Mouse (Mus musculus): ENCODE measurements around the gene Pgrmc2. TPM values are rescaled to one million over a fixed set of nuclear protein-coding genes. Genes with fewer than 3 reads are reported as not detected.

Gene Pgrmc2
- polyA plus RNA-seq, 1 experiment from 2014 or later: 29.4 TPM

- Histone ChIP-seq H3K4me1 (ENCODE audit: control insufficient read depth, insufficient read depth, low read depth, low read length) (peaks cover 14% of the 10 kb centered on the region), H3K36me3 (ENCODE audit: control insufficient read depth, insufficient read depth, low read length) (no peaks in the 10 kb centered on the region), H3K27ac (ENCODE audit: low read depth, low read length) (peak overlapping the region; percentile 82), H3K4me2 (ENCODE audit: low read length) (peak overlapping the region; percentile 89), H3K9ac (ENCODE audit: low read depth, low read length) (peak overlapping the region; percentile 87), H3K27me3 (replicated peaks; ENCODE audit: control insufficient read depth, insufficient read depth, low read length) (no peaks in the 10 kb centered on the region), H3K9me3 (ENCODE audit: control insufficient read depth, low read length) (no peaks in the 10 kb centered on the region), H3K4me3 (ENCODE audit: low read length) (peak overlapping the region; percentile 94)
- ATAC-seq: no peak
- 3% methylated on average over 23 of the region's 23 CpGs for WGBS
These were observed 1.2 kb downstream of the Pgrmc2 start for GRCm38 (mm10) chr3:41081474-41082301.

GRCm38 (mm10) chr3:41080724-41081123 is 2.1 kb downstream of the Pgrmc2 start:
- Histone ChIP-seq H3K27ac (ENCODE audit: low read depth, low read length) (no peak overlapping the region), H3K4me2 (ENCODE audit: low read length) (peak overlapping the region; percentile 89), H3K27me3 (replicated peaks; ENCODE audit: control insufficient read depth, insufficient read depth, low read length) (no peaks in the 10 kb centered on the region), H3K36me3 (ENCODE audit: control insufficient read depth, insufficient read depth, low read length) (no peaks in the 10 kb centered on the region), H3K9me3 (ENCODE audit: control insufficient read depth, low read length) (no peaks in the 10 kb centered on the region), H3K9ac (ENCODE audit: low read depth, low read length) (no peak overlapping the region; the same call in 1 of the 2 replicates), H3K4me1 (ENCODE audit: control insufficient read depth, insufficient read depth, low read depth, low read length) (peaks cover 14% of the 10 kb centered on the region), H3K4me3 (ENCODE audit: low read length) (peak overlapping the region; percentile 9; the same call in 1 of the 2 replicates)
- no peak for ATAC-seq
- WGBS: 45% methylated on average over 3 of the region's 3 CpGs

GRCm38 (mm10) chr3:41078673-41079072 is 4.2 kb downstream of the Pgrmc2 start:
- no peak overlapping the region for H3K27ac ChIP-seq (ENCODE audit: low read depth, low read length)
- no peak overlapping the region for H3K4me3 ChIP-seq (ENCODE audit: low read length)
- no peaks in the 10 kb centered on the region for H3K27me3 ChIP-seq (replicated peaks; ENCODE audit: control insufficient read depth, insufficient read depth, low read length)
- no peak overlapping the region for H3K9ac ChIP-seq (ENCODE audit: low read depth, low read length)
- ATAC-seq: no peak
- 99% methylated on average over 2 of the region's 2 CpGs for WGBS
- H3K4me2 ChIP-seq (ENCODE audit: low read length): no peak overlapping the region
- no peaks in the 10 kb centered on the region for H3K9me3 ChIP-seq (ENCODE audit: control insufficient read depth, low read length)
- H3K4me1 ChIP-seq (ENCODE audit: control insufficient read depth, insufficient read depth, low read depth, low read length): peaks cover 14% of the 10 kb centered on the region
- H3K36me3 ChIP-seq (ENCODE audit: control insufficient read depth, insufficient read depth, low read length): no peaks in the 10 kb centered on the region

GRCm38 (mm10) chr3:41075376-41075775 is 7.5 kb downstream of the Pgrmc2 start:
- H3K4me2 ChIP-seq (ENCODE audit: low read length): no peak overlapping the region
- no peaks in the 10 kb centered on the region for H3K9me3 ChIP-seq (ENCODE audit: control insufficient read depth, low read length)
- H3K9ac ChIP-seq (ENCODE audit: low read depth, low read length): no peak overlapping the region
- no peak overlapping the region for H3K27ac ChIP-seq (ENCODE audit: low read depth, low read length)
- no peaks in the 10 kb centered on the region for H3K36me3 ChIP-seq (ENCODE audit: control insufficient read depth, insufficient read depth, low read length)
- H3K4me1 ChIP-seq (ENCODE audit: control insufficient read depth, insufficient read depth, low read depth, low read length): peaks cover 2% of the 10 kb centered on the region
- no peaks in the 10 kb centered on the region for H3K27me3 ChIP-seq (replicated peaks; ENCODE audit: control insufficient read depth, insufficient read depth, low read length)
- WGBS: 66% methylated on average over 8 of the region's 8 CpGs
- no peak overlapping the region for H3K4me3 ChIP-seq (ENCODE audit: low read length)
- ATAC-seq: no peak

- no peak overlapping the region for H3K9ac ChIP-seq (ENCODE audit: low read depth, low read length)
- H3K36me3 ChIP-seq (ENCODE audit: control insufficient read depth, insufficient read depth, low read length): no peaks in the 10 kb centered on the region
- no peak overlapping the region for H3K4me3 ChIP-seq (ENCODE audit: low read length)
- no peak for ATAC-seq
- H3K9me3 ChIP-seq (ENCODE audit: control insufficient read depth, low read length): no peaks in the 10 kb centered on the region
- H3K4me2 ChIP-seq (ENCODE audit: low read length): no peak overlapping the region
- no peaks in the 10 kb centered on the region for H3K27me3 ChIP-seq (replicated peaks; ENCODE audit: control insufficient read depth, insufficient read depth, low read length)
- H3K4me1 ChIP-seq (ENCODE audit: control insufficient read depth, insufficient read depth, low read depth, low read length): no peaks in the 10 kb centered on the region
- WGBS: 69% methylated on average over 2 of the region's 2 CpGs
- no peak overlapping the region for H3K27ac ChIP-seq (ENCODE audit: low read depth, low read length)
These were observed 12.3 kb downstream of the Pgrmc2 start for GRCm38 (mm10) chr3:41070519-41070918.

GRCm38 (mm10) chr3:41065320-41065719 is 17.5 kb downstream of the Pgrmc2 start:
- Histone ChIP-seq H3K27ac (ENCODE audit: low read depth, low read length) (no peak overlapping the region), H3K27me3 (replicated peaks; ENCODE audit: control insufficient read depth, insufficient read depth, low read length) (no peaks in the 10 kb centered on the region), H3K4me3 (ENCODE audit: low read length) (no peak overlapping the region), H3K9me3 (ENCODE audit: control insufficient read depth, low read length) (no peaks in the 10 kb centered on the region), H3K9ac (ENCODE audit: low read depth, low read length) (no peak overlapping the region), H3K4me2 (ENCODE audit: low read length) (no peak overlapping the region), H3K4me1 (ENCODE audit: control insufficient read depth, insufficient read depth, low read depth, low read length) (no peaks in the 10 kb centered on the region), H3K36me3 (ENCODE audit: control insufficient read depth, insufficient read depth, low read length) (no peaks in the 10 kb centered on the region)
- 90% methylated on average over 2 of the region's 2 CpGs for WGBS
- ATAC-seq: no peak

GRCm38 (mm10) chr3:41062758-41063157 is 20.1 kb downstream of the Pgrmc2 start:
- Histone ChIP-seq H3K36me3 (ENCODE audit: control insufficient read depth, insufficient read depth, low read length) (no peaks in the 10 kb centered on the region), H3K27ac (ENCODE audit: low read depth, low read length) (no peak overlapping the region), H3K9me3 (ENCODE audit: control insufficient read depth, low read length) (no peaks in the 10 kb centered on the region), H3K27me3 (replicated peaks; ENCODE audit: control insufficient read depth, insufficient read depth, low read length) (no peaks in the 10 kb centered on the region), H3K4me2 (ENCODE audit: low read length) (no peak overlapping the region), H3K9ac (ENCODE audit: low read depth, low read length) (no peak overlapping the region), H3K4me3 (ENCODE audit: low read length) (no peak overlapping the region), H3K4me1 (ENCODE audit: control insufficient read depth, insufficient read depth, low read depth, low read length) (no peaks in the 10 kb centered on the region)
- no peak for ATAC-seq
- 94% methylated on average over 2 of the region's 2 CpGs for WGBS

GRCm38 (mm10) chr3:41061831-41062565 is 20.8 kb downstream of the Pgrmc2 start:
- no peak for ATAC-seq
- no peaks in the 10 kb centered on the region for H3K4me1 ChIP-seq (ENCODE audit: control insufficient read depth, insufficient read depth, low read depth, low read length)

GRCm38 (mm10) chr3:41059249-41059648 is 23.6 kb downstream of the Pgrmc2 start:
- Histone ChIP-seq H3K27me3 (replicated peaks; ENCODE audit: control insufficient read depth, insufficient read depth, low read length) (no peaks in the 10 kb centered on the region), H3K27ac (ENCODE audit: low read depth, low read length) (no peak overlapping the region), H3K4me1 (ENCODE audit: control insufficient read depth, insufficient read depth, low read depth, low read length) (no peaks in the 10 kb centered on the region), H3K4me2 (ENCODE audit: low read length) (no peak overlapping the region), H3K36me3 (ENCODE audit: control insufficient read depth, insufficient read depth, low read length) (no peaks in the 10 kb centered on the region), H3K9ac (ENCODE audit: low read depth, low read length) (no peak overlapping the region), H3K4me3 (ENCODE audit: low read length) (no peak overlapping the region), H3K9me3 (ENCODE audit: control insufficient read depth, low read length) (peaks cover 3% of the 10 kb centered on the region; the same call in 1 of the 2 replicates)
- 95% methylated on average over 3 of the region's 3 CpGs for WGBS
- no peak for ATAC-seq

More at GRCm38 (mm10) chr3:41061831-41062565, 20.8 kb downstream of the Pgrmc2 start:
- H3K27ac ChIP-seq (ENCODE audit: low read depth, low read length): no peak overlapping the region
- H3K27me3 ChIP-seq (replicated peaks; ENCODE audit: control insufficient read depth, insufficient read depth, low read length): no peaks in the 10 kb centered on the region
- no peaks in the 10 kb centered on the region for H3K9me3 ChIP-seq (ENCODE audit: control insufficient read depth, low read length)
- H3K4me2 ChIP-seq (ENCODE audit: low read length): no peak overlapping the region
- no peaks in the 10 kb centered on the region for H3K36me3 ChIP-seq (ENCODE audit: control insufficient read depth, insufficient read depth, low read length)
- H3K9ac ChIP-seq (ENCODE audit: low read depth, low read length): no peak overlapping the region
- no peak overlapping the region for H3K4me3 ChIP-seq (ENCODE audit: low read length)
- WGBS: 89% methylated on average over 3 of the region's 3 CpGs
